Mouse (Mus musculus) G1E-ER4 (cell line): ENCODE results near the gene Calr. TPM values are rescaled to one million over a fixed set of nuclear protein-coding genes. Genes with fewer than 3 reads are reported as not detected.

Experiments used
- GATA1 ChIP-seq: IDR thresholded peaks from one replicate; pipeline ENCODE4 v1.8.0; 2012; ENCODE audit warnings: low read length, inconsistent platforms
- polyA plus RNA-seq: library from polyadenylated mRNA; stranded (reverse); fragments of >175 nt; gene quantifications from 2 replicates; pipeline ENCODE4 v1.2.3, GENCODE M21; 2012

The Calr gene
- polyA plus RNA-seq, 1 experiment, result 318 TPM

- TF ChIP-seq GATA1, result no peak
Measured at GRCm38 (mm10) chr8:84856434-84856833, 9.7 kb upstream of the Calr start.

GRCm38 (mm10) chr8:84847684-84848435 lies 1.1 kb upstream of the Calr start:
- TF ChIP-seq GATA1, result peak; percentile 85

GRCm38 (mm10) chr8:84846094-84846721 lies 526 bp downstream of the Calr start:
- TF ChIP-seq GATA1, result no peak

- no peak for TF ChIP-seq GATA1
Measured at GRCm38 (mm10) chr8:84845355-84846093, 1.2 kb downstream of the Calr start.

DNA sequence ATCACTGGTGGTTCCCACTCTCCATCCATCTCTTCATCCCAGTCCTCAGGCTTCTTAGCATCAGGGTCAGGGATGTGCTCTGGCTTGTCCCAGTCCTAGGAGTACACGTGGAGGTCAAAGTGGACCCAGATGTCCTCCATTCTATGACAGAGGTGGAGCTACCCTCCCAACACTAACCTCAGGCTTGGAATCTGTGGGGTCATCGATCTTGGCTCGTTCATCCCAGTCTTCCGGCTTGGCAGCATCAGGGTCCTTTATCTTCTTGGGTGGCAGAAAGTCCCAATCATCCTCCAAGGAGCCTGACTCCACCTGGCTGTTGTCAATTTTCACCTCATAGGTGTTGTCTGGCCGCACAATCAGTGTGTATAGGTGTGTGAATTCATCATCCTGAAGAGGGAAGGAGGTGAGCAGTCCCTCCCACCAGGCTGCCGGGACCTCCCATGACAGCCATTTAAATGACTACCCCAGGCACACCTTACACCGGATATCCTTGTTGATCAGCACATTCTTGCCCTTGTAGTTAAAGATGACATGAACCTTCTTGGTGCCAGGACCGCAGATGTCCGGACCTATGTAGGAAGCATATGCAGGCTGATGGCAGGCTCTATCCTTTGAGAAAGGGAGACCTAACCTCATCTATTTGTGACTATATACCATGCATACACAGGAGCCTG lies 2.2 kb downstream of the Calr start:
- TF ChIP-seq GATA1, result no peak

DNA sequence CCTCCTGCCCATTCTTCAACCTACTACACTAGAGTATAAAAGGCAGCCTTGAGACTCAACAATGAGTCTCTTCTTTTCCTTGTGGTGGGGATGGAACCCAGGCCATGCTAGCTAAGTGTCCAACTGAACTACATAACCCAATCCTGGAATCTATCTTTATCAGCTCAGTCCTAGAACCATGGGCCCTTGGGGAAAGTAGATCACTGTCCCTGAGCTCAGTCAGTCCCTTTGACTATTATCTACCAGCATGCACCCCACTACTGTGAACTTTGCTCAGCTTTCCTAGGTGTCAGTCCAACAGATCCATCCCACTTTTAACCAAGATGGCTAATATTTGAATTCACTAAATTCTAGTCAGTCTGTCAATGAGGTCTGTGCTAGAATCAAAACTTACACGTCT lies 5.2 kb downstream of the Calr start:
- no peak for TF ChIP-seq GATA1

GRCm38 (mm10) chr8:84840248-84840999 lies 6.3 kb downstream of the Calr start, which contains the start of gene Rad23a:
Gene Rad23a (minus strand): TSS chr8:84840665.
- no peak for TF ChIP-seq GATA1

DNA sequence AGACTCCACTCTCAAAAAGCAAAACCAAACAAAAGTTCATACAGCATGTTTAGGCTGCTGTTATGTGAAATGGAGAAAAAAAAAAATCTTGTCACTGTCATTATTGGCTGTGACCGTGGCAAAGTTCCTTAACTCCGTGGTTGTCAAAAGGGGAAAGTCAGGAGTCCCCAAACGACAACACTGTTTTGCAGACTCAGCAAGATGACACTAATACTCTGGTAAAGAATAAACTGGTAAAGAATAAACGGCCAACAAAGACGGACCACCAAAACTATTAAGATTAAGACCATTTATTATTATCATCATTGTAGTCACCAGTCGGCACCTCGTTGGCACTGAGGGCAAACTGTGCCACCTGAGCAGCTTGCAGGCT lies 6.9 kb downstream of the Calr start:
- TF ChIP-seq GATA1, result no peak

DNA sequence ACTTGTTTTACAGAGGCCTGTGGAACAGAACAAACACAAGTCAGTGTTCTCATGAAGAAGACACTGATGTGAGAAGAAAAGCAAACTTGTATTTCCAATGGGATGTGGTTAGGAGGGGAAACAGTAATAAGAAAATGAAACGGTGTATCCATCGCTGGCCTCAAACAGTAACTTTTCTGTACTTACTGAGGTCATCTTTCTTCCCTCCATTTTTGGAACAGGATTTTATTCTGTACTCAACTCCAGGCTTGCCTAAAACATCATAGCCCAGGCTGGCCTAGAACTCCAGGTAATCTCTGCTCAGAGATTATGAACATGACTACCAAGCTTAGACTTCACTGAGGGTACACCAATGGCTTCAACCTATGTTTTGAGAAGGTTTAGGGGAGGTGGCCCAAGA lies 7.3 kb downstream of the Calr start:
- no peak for TF ChIP-seq GATA1

DNA sequence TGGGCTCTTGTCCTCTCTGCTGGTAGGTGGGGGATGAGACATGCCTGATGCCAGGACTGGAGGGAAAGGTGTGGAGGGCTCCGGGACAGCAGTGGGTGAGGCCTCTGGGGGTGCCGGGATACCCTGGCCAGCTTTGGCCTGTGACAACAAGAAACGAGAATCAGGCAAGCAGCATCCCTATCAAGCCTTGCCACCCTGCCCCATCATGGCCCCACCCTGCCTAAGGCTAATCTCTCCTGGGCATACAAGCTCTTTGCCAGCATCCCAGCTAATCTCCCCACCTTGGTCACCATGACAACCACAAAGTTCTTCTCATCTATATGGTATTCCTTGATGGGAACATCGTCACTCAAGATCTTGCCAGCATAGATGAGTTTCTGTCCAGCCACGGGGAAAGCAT lies 8.2 kb downstream of the Calr start:
- TF ChIP-seq GATA1, result no peak

GRCm38 (mm10) chr8:84837912-84838470 lies 8.7 kb downstream of the Calr start:
- TF ChIP-seq GATA1, result no peak

DNA sequence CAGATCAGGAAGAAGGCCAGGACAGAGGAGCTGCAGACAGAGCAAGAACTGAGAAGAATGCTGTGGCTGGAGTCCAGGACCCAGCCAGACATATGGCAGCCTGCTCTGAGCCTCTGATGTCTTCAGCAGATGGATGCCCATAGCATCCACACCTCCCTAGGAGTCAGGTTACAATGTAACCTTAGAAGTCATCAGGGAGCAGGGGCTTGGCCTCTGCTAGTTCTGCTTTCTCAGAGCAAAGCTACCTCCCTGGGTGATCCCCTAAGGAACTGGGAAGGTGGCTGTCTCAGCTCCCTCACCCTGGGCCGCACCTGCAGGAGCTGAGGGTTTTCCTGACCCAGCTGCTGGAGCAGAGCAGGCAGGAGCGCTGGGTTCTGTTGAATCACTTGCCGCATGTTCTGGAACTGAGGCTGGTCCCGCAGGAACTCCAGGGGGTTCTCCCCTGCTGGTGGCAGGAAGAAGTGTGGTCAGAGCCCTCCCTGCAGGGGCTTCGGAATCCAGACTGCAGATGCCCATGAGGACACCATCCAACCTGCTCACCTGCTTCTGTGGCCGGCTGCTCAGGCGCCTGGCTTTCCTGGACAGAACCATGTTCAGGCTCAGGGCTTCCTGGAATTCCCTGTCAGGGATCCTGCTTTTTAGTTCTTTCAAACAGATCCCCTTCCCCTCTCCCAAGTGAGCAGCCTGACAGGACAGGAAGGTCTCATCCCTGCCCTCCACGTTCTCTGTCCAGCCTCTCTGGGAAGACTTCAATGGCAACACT lies 9.4 kb downstream of the Calr start:
- no peak for TF ChIP-seq GATA1

DNA sequence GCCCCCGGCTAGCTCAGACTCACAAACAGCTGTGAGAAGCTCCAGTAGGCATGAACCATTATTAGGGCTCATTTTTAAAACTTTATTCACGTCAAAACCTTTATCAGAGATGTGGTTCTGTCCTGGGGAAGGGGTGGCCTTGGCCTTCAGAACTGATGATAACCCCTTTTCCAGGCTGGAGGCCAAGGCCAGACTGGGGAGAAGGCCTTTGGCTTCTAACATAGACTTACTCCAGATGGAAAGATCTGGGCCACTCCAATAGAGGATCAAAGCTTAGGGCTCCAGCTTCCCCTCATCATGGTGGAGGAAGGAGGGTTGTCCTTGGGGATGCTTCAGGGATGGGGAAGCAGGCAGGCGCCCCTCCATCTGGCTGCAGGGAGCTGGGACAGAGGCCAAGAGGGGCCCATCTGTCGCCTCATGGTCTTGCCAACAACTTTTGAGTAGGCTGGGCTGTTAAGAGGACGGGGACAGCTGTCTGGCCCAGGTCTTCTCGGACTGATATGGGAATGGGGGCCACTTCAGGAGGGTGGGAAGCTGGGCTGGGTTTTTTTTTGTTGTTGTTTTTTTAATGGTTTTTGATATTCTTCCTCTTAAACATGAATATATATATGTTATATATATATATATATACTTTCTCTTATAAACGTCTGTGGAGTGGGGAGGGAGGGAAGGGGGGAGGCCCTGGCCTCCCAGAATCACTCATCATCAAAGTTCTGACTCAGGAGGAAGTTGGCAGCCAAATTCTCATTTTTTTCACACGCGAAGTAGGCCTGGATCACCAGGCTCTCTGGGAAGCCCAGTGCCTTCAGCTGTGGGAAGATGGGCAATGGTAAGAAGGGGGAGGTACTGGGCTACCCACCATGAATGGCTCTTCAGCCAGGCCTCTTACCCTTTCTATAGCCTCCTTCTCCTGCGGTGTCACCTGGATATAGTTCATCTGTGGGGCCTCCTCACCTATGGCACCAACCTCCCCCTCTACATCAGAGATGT lies 11.6 kb downstream of the Calr start:
- TF ChIP-seq GATA1, result no peak
